Mouse (Mus musculus): ENCODE results near the gene Pak6. TPM values are rescaled to one million over a fixed set of nuclear protein-coding genes. Genes with fewer than 3 reads are reported as not detected.

Pak6 gene
- polyA plus RNA-seq (2012; rRNA removed) = 1.6 and 2.7 TPM in 2 replicates

GRCm38 (mm10) chr2:118662902-118663803 lies at the start of gene Pak6:
Pak6 (plus strand) TSS chr2:118663303.

GRCm38 (mm10) chr2:118703913-118704730 lies 41.0 kb downstream of the Pak6 start, which contains the start of gene Ankrd63:
Ankrd63 (minus strand) TSS chr2:118703963.

GRCm38 (mm10) chr2:118728337-118728736 lies 65.2 kb downstream of the Pak6 start, which contains the start of gene Plcb2:
Plcb2 (minus strand) TSS chr2:118728438.

GRCm38 (mm10) chr2:118745232-118745884 lies 82.3 kb downstream of the Pak6 start, which contains the start of gene Inafm2:
Inafm2 (plus strand) TSS chr2:118745758.

Other genes starting within 250 kb of the Pak6 start
- gene Srp14, start 183.6 kb upstream of the Pak6 start, polyA plus RNA-seq (2012; rRNA removed) = 29.8 and 32.1 TPM in 2 replicates
- gene Bmf, start 113.6 kb upstream of the Pak6 start, polyA plus RNA-seq (2012; rRNA removed) = 7.2 and 12.8 TPM in 2 replicates
- gene Bub1b, start 65.1 kb upstream of the Pak6 start, polyA plus RNA-seq (2012; rRNA removed) = 4.3 and 5.6 TPM in 2 replicates
- 0.32 and 0.48 TPM in 2 replicates for gene Ankrd63, start 40.7 kb downstream of the Pak6 start, polyA plus RNA-seq (2012; rRNA removed)
- gene Plcb2, start 65.1 kb downstream of the Pak6 start, polyA plus RNA-seq (2012; rRNA removed) = 3.3 and 3.6 TPM in 2 replicates
- gene Inafm2, start 82.5 kb downstream of the Pak6 start, polyA plus RNA-seq (2012; rRNA removed) = 22.1 and 26.4 TPM in 2 replicates
- gene Ccdc9b, start 99.4 kb downstream of the Pak6 start, polyA plus RNA-seq (2012; rRNA removed) = 10.0 and 10.9 TPM in 2 replicates
- 11,514 and 14,950 TPM in 2 replicates for gene Phgr1, start 109.5 kb downstream of the Pak6 start, polyA plus RNA-seq (2012; rRNA removed)
- gene Disp2, start 116.4 kb downstream of the Pak6 start, polyA plus RNA-seq (2012; rRNA removed) = 4.7 and 5.6 TPM in 2 replicates
- 4.5 and 5.5 TPM in 2 replicates for gene Knstrn, start 150.7 kb downstream of the Pak6 start, polyA plus RNA-seq (2012; rRNA removed)
- 43.7 and 57.2 TPM in 2 replicates for gene Ivd, start 198.7 kb downstream of the Pak6 start, polyA plus RNA-seq (2012; rRNA removed)
- gene Bahd1, start 237.1 kb downstream of the Pak6 start, polyA plus RNA-seq (2012; rRNA removed) = 27.5 and 31.1 TPM in 2 replicates

Measured in colon, adult 2 months (tissue).